Mouse (Mus musculus) E14TG2a.4 (cell line): ENCODE results near the gene Mgat4d.

Source experiments
- CTCF ChIP-seq: conservative IDR thresholded peaks from 2 replicates; pipeline ENCODE4 v1.5.1; 2014; ENCODE audit warnings: low read length
- NANOG ChIP-seq: IDR thresholded peaks from 2 replicates; pipeline ENCODE4 v1.6.1; 2014; ENCODE audit warnings: borderline replicate concordance, low read length, mixed read lengths
- POU5F1 ChIP-seq: IDR thresholded peaks from 2 replicates; pipeline ENCODE4 v1.6.1; 2014; ENCODE audit warnings: low read length, borderline replicate concordance

GRCm38 (mm10) chr8:83351315-83351714 is 3.0 kb downstream of the Mgat4d start:
- TF ChIP-seq CTCF (no peak), NANOG (no peak), POU5F1 (no peak)
